Mouse (Mus musculus): ENCODE measurements around the gene Atp8b4.

- TF ChIP-seq CTCF (IDR thresholded peaks at IDR 0.05): peak; percentile 92
- no peak for TF ChIP-seq EP300 (IDR thresholded peaks at IDR 0.05)
These were observed 137.3 kb downstream of the Atp8b4 start for GRCm38 (mm10) chr2:126363050-126363744.
